10 mouse cellular contexts compared by ENCODE assay signal in genomic region chr11:77784894-77785293, GRCm38 (mm10). TPM values are rescaled to one million over a fixed set of nuclear protein-coding genes. Genes with fewer than 3 reads are reported as not detected.
DNase-seq lines count a peak whose midpoint lies in the region; ATAC-seq and TF ChIP-seq lines count a peak whose summit lies in the region.
"Had no signal": no experiment of that assay in that cellular context is flagged by ENCODE, and none has a peak within 500 bp of the region (broad histone marks: within the 10 kb centered on the region; RNA-seq: fewer than 3 reads in every experiment).

No protein-coding gene starts in this region.

- H3K36me3 ChIP-seq in heart, embryonic 12.5 days = no peaks in the 10 kb centered on the region
- no peaks in the 10 kb centered on the region for H3K36me3 ChIP-seq in midbrain, embryonic 16.5 days (ENCODE audit: control insufficient read depth, insufficient read depth, low read length)
- no peaks in the 10 kb centered on the region for H3K36me3 ChIP-seq in midbrain, embryonic 11.5 days (ENCODE audit: control insufficient read depth, insufficient read depth, low read length)
- H3K36me3 ChIP-seq in limb, embryonic 14.5 days (ENCODE audit: control insufficient read depth, insufficient read depth, low read length) = no peaks in the 10 kb centered on the region
- H3K36me3 ChIP-seq: midbrain, embryonic 12.5 days had no signal

- H3K27ac ChIP-seq in heart, embryonic 12.5 days (ENCODE audit: poor library complexity, severe bottlenecking) = peak overlapping the region; percentile 95
- H3K27ac ChIP-seq in midbrain, embryonic 16.5 days (ENCODE audit: low read length) = peak overlapping the region; percentile 8; the same call in 1 of the 2 replicates
- H3K27ac ChIP-seq in midbrain, embryonic 11.5 days (ENCODE audit: low read depth, low read length) = no peak overlapping the region
- 0 out of 2 replicates have a peak overlapping the region, but pooled peaks have one; percentile 4 for H3K27ac ChIP-seq in limb, embryonic 14.5 days (replicated peaks; ENCODE audit: low read depth, low read length)
- H3K27ac ChIP-seq: midbrain, embryonic 12.5 days had no signal

- no peak overlapping the region; the same call in 1 of the 2 replicates for H3K9ac ChIP-seq in heart, embryonic 12.5 days
- H3K9ac ChIP-seq in midbrain, embryonic 16.5 days (ENCODE audit: low read depth, low read length) = no peak overlapping the region
- H3K9ac ChIP-seq in midbrain, embryonic 11.5 days (ENCODE audit: low read length) = no peak overlapping the region
- H3K9ac ChIP-seq in limb, embryonic 14.5 days (ENCODE audit: low read depth, low read length, severe bottlenecking) = no peak overlapping the region
- H3K9ac ChIP-seq: midbrain, embryonic 12.5 days had no signal

- peaks cover 72% of the 10 kb centered on the region for H3K4me1 ChIP-seq in heart, embryonic 12.5 days (replicated peaks)
- peaks cover 19% of the 10 kb centered on the region for H3K4me1 ChIP-seq in midbrain, embryonic 16.5 days (ENCODE audit: control insufficient read depth, insufficient read depth, low read length)
- H3K4me1 ChIP-seq in midbrain, embryonic 11.5 days (ENCODE audit: control insufficient read depth, insufficient read depth, low read length) = peaks cover 12% of the 10 kb centered on the region
- H3K4me1 ChIP-seq in limb, embryonic 14.5 days (ENCODE audit: control insufficient read depth, insufficient read depth, low read length) = peaks cover 33% of the 10 kb centered on the region

- DNase-seq in heart, postnatal 14 days = no peak
- no peak for DNase-seq in midbrain, embryonic 11.5 days (ENCODE audit: low spot score, missing footprints)
- no peak for DNase-seq in limb, embryonic 14.5 days (ENCODE audit: low spot score)
- no peak for DNase-seq in retina, embryonic 14.5 days (ENCODE audit: low spot score)
- DNase-seq in frontal cortex, postnatal 36 days (ENCODE audit: low spot score in 2 of 2) = no peak

- no peak for ATAC-seq in heart, embryonic 12.5 days (ENCODE audit: insufficient number of reproducible peaks, low FRiP score)
- no peak for ATAC-seq in midbrain, embryonic 16.5 days
- ATAC-seq in midbrain, embryonic 11.5 days (ENCODE audit: low FRiP score) = no peak
- no peak for ATAC-seq in limb, embryonic 14.5 days (ENCODE audit: low FRiP score, low read depth)
- ATAC-seq in granulocyte monocyte progenitor cell, adult 5-6 weeks (replicated peaks; ENCODE audit: poor library complexity, severe bottlenecking) = no peak

- no peak overlapping the region for H3K4me3 ChIP-seq in heart, embryonic 12.5 days
- H3K4me3 ChIP-seq in midbrain, embryonic 16.5 days (ENCODE audit: low read depth, low read length) = no peak overlapping the region
- no peak overlapping the region for H3K4me3 ChIP-seq in midbrain, embryonic 11.5 days (ENCODE audit: low read depth, low read length)
- no peak overlapping the region for H3K4me3 ChIP-seq in limb, embryonic 14.5 days (replicated peaks; ENCODE audit: low read length)
- H3K4me3 ChIP-seq: midbrain, embryonic 12.5 days had no signal

- intact Hi-C loops in heart, postnatal 14 days (cut with DNase I) = no loop called here

- no peaks in the 10 kb centered on the region for H3K9me3 ChIP-seq in heart, embryonic 12.5 days (replicated peaks)
- no peaks in the 10 kb centered on the region for H3K9me3 ChIP-seq in midbrain, embryonic 16.5 days (replicated peaks; ENCODE audit: control insufficient read depth, low read length, poor library complexity, severe bottlenecking)
- H3K9me3 ChIP-seq in midbrain, embryonic 11.5 days (ENCODE audit: control insufficient read depth, low read length) = no peaks in the 10 kb centered on the region
- H3K9me3 ChIP-seq in limb, embryonic 14.5 days (ENCODE audit: control insufficient read depth, low read length) = no peaks in the 10 kb centered on the region
- H3K9me3 ChIP-seq: midbrain, embryonic 12.5 days had no signal

- no peak for TF ChIP-seq POLR2A in limb, embryonic 14.5 days (IDR thresholded peaks at IDR 0.05; ENCODE audit: borderline replicate concordance, extremely low read depth, insufficient read depth, insufficient read length)

- WGBS in heart, embryonic 12.5 days = 30% methylated on average over 9 of the region's 9 CpGs
- 87% methylated on average over 9 of the region's 9 CpGs for WGBS in midbrain, embryonic 16.5 days
- WGBS in midbrain, embryonic 11.5 days = 86% methylated on average over 9 of the region's 9 CpGs
- 80% methylated on average over 9 of the region's 9 CpGs for WGBS in limb, embryonic 14.5 days

- peak overlapping the region; percentile 44 for H3K4me2 ChIP-seq in heart, embryonic 12.5 days
- no peak overlapping the region for H3K4me2 ChIP-seq in midbrain, embryonic 16.5 days (ENCODE audit: low read length)
- no peak overlapping the region for H3K4me2 ChIP-seq in midbrain, embryonic 11.5 days
- H3K4me2 ChIP-seq in limb, embryonic 14.5 days (replicated peaks; ENCODE audit: low read depth, low read length, severe bottlenecking) = no peak overlapping the region
- H3K4me2 ChIP-seq: midbrain, embryonic 12.5 days had no signal

- no peaks in the 10 kb centered on the region for H3K27me3 ChIP-seq in heart, embryonic 12.5 days (replicated peaks)
- no peaks in the 10 kb centered on the region for H3K27me3 ChIP-seq in midbrain, embryonic 16.5 days (ENCODE audit: control insufficient read depth, insufficient read depth, low read depth, low read length)
- H3K27me3 ChIP-seq in midbrain, embryonic 11.5 days (ENCODE audit: control insufficient read depth, insufficient read depth, low read length) = no peaks in the 10 kb centered on the region
- H3K27me3 ChIP-seq in limb, embryonic 14.5 days (ENCODE audit: control insufficient read depth, insufficient read depth, low read length) = no peaks in the 10 kb centered on the region
- H3K27me3 ChIP-seq: midbrain, embryonic 12.5 days had no signal

RNA-seq across cellular contexts. Expression of gene Gm10277, which starts 2.7 kb away (rescaled TPM):
- 1.2 and 1.5 TPM in 2 replicates for polyA plus RNA-seq in heart, embryonic 12.5 days (2016; fragmentation: Nextera tagmentation; extraction: Ambion mirVana)
- not detected for total RNA-seq in heart, postnatal 14 days (2021)
- 2.0 and 2.5 TPM in 2 replicates for polyA plus RNA-seq in midbrain, embryonic 16.5 days (2015; fragmentation: Nextera tagmentation; extraction: Ambion mirVana)
- polyA plus RNA-seq in midbrain, embryonic 11.5 days (2014; fragmentation: Nextera tagmentation; extraction: Ambion mirVana) = 0.65 and 0.79 TPM in 2 replicates
- not detected in 2 replicates for polyA plus RNA-seq in limb, embryonic 14.5 days (2012; rRNA removed)
- 0.75 and 0.89 TPM in 2 replicates for polyA plus RNA-seq in limb, embryonic 14.5 days (2014; fragmentation: Nextera tagmentation; extraction: Ambion mirVana)
- total RNA-seq in granulocyte monocyte progenitor cell, adult 5-6 weeks (2014; fragmentation: Nextera tagmentation) = not detected in 2 replicates
- 1.0 TPM in 1 of 2 replicates, not detected in the other for total RNA-seq in granulocyte monocyte progenitor cell, adult 5-6 weeks (2017)

RNA-seq across cellular contexts. Expression of gene Myo18a, which starts 21.8 kb away (rescaled TPM):
- 154 and 164 TPM in 2 replicates for polyA plus RNA-seq in heart, embryonic 12.5 days (2016; fragmentation: Nextera tagmentation; extraction: Ambion mirVana)
- total RNA-seq in heart, postnatal 14 days (2021) = 100 to 1,000 TPM; 252 to 259 TPM
- 46.8 and 55.4 TPM in 2 replicates for polyA plus RNA-seq in midbrain, embryonic 16.5 days (2015; fragmentation: Nextera tagmentation; extraction: Ambion mirVana)
- polyA plus RNA-seq in midbrain, embryonic 11.5 days (2014; fragmentation: Nextera tagmentation; extraction: Ambion mirVana) = 22.6 and 23.8 TPM in 2 replicates
- polyA plus RNA-seq in limb, embryonic 14.5 days (2012; rRNA removed) = 42.9 and 47.0 TPM in 2 replicates
- polyA plus RNA-seq in limb, embryonic 14.5 days (2014; fragmentation: Nextera tagmentation; extraction: Ambion mirVana) = 43.5 and 45.3 TPM in 2 replicates
- total RNA-seq in granulocyte monocyte progenitor cell, adult 5-6 weeks (2014; fragmentation: Nextera tagmentation) = 31.9 and 49.3 TPM in 2 replicates
- 62.6 and 66.5 TPM in 2 replicates for total RNA-seq in granulocyte monocyte progenitor cell, adult 5-6 weeks (2017)

RNA-seq across cellular contexts. Expression of gene Cryba1, which starts 59.8 kb away (rescaled TPM):
- polyA plus RNA-seq in heart, embryonic 12.5 days (2016; fragmentation: Nextera tagmentation; extraction: Ambion mirVana) = 0.51 TPM in 1 of 2 replicates, not detected in the other
- total RNA-seq in heart, postnatal 14 days (2021) = not detected
- polyA plus RNA-seq in midbrain, embryonic 16.5 days (2015; fragmentation: Nextera tagmentation; extraction: Ambion mirVana) = 0.24 and 0.47 TPM in 2 replicates
- polyA plus RNA-seq in midbrain, embryonic 11.5 days (2014; fragmentation: Nextera tagmentation; extraction: Ambion mirVana) = 2.3 and 2.7 TPM in 2 replicates
- not detected in 2 replicates for polyA plus RNA-seq in limb, embryonic 14.5 days (2012; rRNA removed)
- polyA plus RNA-seq in limb, embryonic 14.5 days (2014; fragmentation: Nextera tagmentation; extraction: Ambion mirVana) = not detected in 2 replicates
- not detected in 2 replicates for total RNA-seq in granulocyte monocyte progenitor cell, adult 5-6 weeks (2014; fragmentation: Nextera tagmentation)
- total RNA-seq in granulocyte monocyte progenitor cell, adult 5-6 weeks (2017) = not detected in 2 replicates
- polyA plus RNA-seq: gonadal fat pad, adult 2 months had no signal
